Mouse (Mus musculus): ENCODE results near the gene Nr4a1.

GRCm38 (mm10) chr15:101306459-101306858 lies 52.4 kb downstream of the Nr4a1 start:
- no peak for TF ChIP-seq CTCF (IDR thresholded peaks at IDR 0.05; ENCODE audit: low read depth, low read length)
- TF ChIP-seq POLR2A (IDR thresholded peaks at IDR 0.05; ENCODE audit: insufficient read depth, low read length) = no peak
- no peak for TF ChIP-seq EP300 (IDR thresholded peaks at IDR 0.05; ENCODE audit: insufficient read depth, low read depth, low read length)

Data from ES-Bruce4 (cell line).